Mouse (Mus musculus) erythroblast, embryonic 14.5 days (primary cell): ENCODE measurements around the gene Wipf3. TPM values are rescaled to one million over a fixed set of nuclear protein-coding genes. Genes with fewer than 3 reads are reported as not detected.

ENCODE experiments used
- H3K27me3 ChIP-seq: 2 replicates; pipeline ENCODE4 v1.6.1; 2012; ENCODE audit warnings: inconsistent platforms; ENCODE audit not compliant: control insufficient read depth
- H3K36me3 ChIP-seq: 2 replicates; pipeline ENCODE4 v1.6.1; 2012; ENCODE audit warnings: mild to moderate bottlenecking, inconsistent platforms; ENCODE audit not compliant: control insufficient read depth
- H3K4me1 ChIP-seq: 2 replicates; pipeline ENCODE4 v1.6.1; 2012; ENCODE audit warnings: inconsistent platforms; ENCODE audit not compliant: control insufficient read depth
- H3K4me3 ChIP-seq: replicated peaks from 2 replicates; pipeline ENCODE3; 2012; ENCODE audit warnings: moderate library complexity, mild to moderate bottlenecking, inconsistent platforms
- H3K9me3 ChIP-seq: 2 replicates; pipeline ENCODE4 v1.6.1; 2012; ENCODE audit warnings: low read length, inconsistent platforms, mixed read lengths; ENCODE audit not compliant: control insufficient read depth
- GATA1 ChIP-seq: IDR thresholded peaks from 2 replicates; pipeline ENCODE4 v1.6.1; 2012; ENCODE audit warnings: low read length, inconsistent platforms, mixed read lengths
- TAL1 ChIP-seq: IDR thresholded peaks from 3 replicates; pipeline ENCODE4 v1.6.1; 2012; ENCODE audit warnings: low read length, inconsistent platforms, mixed read lengths
- polyA plus RNA-seq: library from polyadenylated mRNA; stranded (reverse); fragments of >175 nt; gene quantifications from 2 replicates; pipeline ENCODE4 v1.2.3, GENCODE M21; 2012

The Wipf3 gene
- polyA plus RNA-seq, 1 experiment, result not detected

DNA sequence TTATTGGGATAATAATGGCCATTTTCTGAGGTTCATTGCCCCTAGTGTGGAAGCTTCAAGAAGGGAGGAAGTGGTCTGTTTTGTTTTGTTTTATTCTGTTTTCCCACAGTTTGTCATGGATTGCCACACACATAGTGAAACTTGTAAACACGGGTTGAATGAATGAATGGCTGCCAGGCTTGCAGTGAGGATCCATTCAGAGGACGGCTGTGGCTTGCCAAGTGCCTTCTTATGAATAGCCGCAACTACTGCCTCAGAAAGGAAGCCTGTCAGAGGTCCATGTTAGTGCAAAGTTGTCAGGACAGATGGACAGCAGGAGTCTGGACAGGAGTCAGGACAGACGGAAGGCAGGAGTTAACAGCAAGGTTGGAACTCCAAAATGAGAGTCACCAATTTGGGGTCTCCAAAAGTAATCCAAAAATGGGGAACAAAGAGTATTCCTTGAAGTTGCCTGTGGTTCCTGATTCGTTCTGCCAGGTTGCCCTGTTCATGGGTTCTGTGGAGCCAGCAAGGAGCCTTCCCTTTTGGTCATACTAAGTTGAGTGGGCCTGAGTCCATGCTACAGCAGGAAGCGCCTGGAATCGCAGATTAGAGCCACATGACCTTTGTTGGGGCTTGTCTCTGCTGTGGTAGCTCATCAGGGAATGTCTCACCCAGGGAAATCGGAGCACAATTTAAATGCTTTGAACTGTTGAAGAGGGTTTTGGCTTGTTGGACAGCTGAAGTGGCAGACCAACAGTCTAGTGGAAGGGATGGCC lies 34.5 kb downstream of the Wipf3 start:
- no peaks in the 10 kb centered on the region for H3K27me3 ChIP-seq
- H3K9me3 ChIP-seq, result no peaks in the 10 kb centered on the region
- H3K4me3 ChIP-seq, result no peak overlapping the region
- no peaks in the 10 kb centered on the region for H3K36me3 ChIP-seq
- no peaks in the 10 kb centered on the region for H3K4me1 ChIP-seq
- TF ChIP-seq TAL1, result no peak
- TF ChIP-seq GATA1, result no peak

DNA sequence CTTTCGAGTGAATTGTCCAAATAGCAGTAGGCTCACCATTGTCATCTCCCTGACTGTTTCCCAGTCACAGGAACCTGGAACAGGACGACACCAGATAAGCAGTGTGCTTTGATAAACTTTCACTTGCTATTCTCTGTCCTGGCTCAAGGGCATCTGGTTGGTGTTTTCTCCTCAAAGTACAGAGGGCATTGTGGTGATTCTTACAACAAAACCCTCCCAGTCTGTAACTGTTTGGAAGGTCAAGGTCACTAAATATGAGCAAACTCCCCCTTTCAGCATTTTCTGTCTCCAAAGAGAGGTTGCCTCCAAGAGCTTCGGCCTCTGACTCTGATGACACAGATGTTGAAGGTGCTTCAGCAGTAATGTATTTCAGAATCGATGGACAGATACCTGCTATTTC lies 35.5 kb downstream of the Wipf3 start:
- Histone ChIP-seq H3K27me3 (no peaks in the 10 kb centered on the region), H3K9me3 (no peaks in the 10 kb centered on the region), H3K4me1 (no peaks in the 10 kb centered on the region), H3K4me3 (no peak overlapping the region), H3K36me3 (no peaks in the 10 kb centered on the region)
- TF ChIP-seq GATA1 (no peak), TAL1 (no peak)

DNA sequence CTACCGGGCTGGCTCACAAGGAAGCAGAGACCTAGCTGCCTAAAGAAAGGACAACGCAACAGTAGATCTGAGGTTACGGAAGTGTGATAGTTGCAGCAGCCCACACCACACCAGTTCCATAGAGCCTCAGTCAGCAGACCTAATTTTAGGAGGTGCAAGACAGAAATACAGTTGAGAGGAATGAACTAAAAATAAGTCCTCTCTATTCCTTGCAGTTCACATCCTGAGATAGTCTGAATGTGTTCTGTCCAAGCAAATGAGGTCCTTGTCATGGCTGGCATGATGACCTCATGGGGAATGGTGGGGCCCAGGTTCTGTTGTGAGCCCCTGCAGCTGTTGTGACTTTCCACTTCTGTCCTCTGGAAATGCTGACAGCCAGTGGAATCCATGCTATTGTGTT lies 38.0 kb downstream of the Wipf3 start:
- Histone ChIP-seq H3K4me1 (no peaks in the 10 kb centered on the region), H3K4me3 (no peak overlapping the region), H3K9me3 (no peaks in the 10 kb centered on the region), H3K27me3 (no peaks in the 10 kb centered on the region), H3K36me3 (no peaks in the 10 kb centered on the region)
- TF ChIP-seq GATA1, result no peak
- no peak for TF ChIP-seq TAL1

DNA sequence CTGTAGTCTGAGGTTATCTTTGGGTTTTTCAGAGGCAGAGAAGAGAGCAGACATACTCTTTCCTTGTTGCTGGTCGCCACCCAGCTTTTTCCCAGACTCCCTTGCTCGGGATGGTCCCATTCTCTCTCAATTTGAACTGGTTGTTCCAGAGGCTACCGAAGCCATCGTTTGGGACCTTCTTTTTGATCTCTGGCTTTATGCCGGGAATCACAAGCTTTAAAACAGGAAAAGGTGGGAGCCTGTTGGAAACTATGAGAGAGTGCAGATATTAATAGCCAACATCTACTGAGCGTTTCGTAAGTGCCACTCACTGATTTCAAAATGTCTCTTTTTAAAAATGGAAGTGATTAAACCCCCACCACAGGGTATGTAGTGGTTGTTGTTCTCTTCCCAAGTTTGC lies 42.5 kb downstream of the Wipf3 start:
- Histone ChIP-seq H3K27me3 (no peaks in the 10 kb centered on the region), H3K4me1 (no peaks in the 10 kb centered on the region), H3K4me3 (no peak overlapping the region), H3K9me3 (no peaks in the 10 kb centered on the region), H3K36me3 (no peaks in the 10 kb centered on the region)
- TF ChIP-seq GATA1 (no peak), TAL1 (no peak)

DNA sequence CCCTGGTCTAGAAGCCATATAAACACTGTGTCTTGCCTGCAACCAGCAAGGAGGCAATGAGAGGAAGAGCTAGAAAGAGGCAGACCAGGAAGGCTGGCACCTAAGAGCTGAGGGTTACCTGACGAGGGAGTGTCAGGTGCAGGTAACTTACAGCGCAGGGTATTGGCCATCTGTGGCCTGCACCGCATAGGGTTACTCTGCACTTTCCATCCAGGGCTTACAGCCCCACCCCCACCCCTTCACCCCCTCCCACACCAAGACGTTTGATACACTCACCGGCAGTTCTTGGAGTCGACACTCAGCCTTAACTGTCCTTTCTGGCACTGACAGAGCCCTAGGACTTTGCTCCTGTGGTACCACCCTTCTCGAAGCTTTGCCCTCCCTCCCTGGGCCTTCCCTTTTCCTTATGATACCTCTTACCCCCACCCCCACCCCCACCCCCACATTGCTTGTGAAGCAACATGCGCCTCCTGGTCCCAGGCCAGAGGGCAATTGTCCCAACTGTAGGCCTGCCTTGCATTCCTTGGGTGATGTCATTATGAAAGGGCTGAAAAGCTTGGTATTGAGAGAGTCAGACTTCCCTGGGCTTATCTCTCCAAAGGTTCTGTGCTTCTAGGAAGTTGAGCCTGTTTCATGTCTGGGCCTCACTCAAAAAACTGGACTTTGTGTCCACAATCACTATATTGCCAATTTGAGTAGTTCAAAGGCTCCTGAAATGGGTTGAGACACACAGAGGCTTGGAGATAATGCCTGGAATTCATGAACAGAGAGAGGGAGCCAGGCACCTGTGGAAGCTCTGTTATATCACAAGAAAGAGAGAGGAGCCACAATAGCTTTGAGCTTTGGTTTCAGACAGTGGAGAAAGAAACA lies 43.7 kb downstream of the Wipf3 start:
- no peaks in the 10 kb centered on the region for H3K4me1 ChIP-seq
- H3K4me3 ChIP-seq, result no peak overlapping the region
- TF ChIP-seq TAL1 (no peak), GATA1 (no peak)
- no peaks in the 10 kb centered on the region for H3K27me3 ChIP-seq
- no peaks in the 10 kb centered on the region for H3K36me3 ChIP-seq
- no peaks in the 10 kb centered on the region for H3K9me3 ChIP-seq

DNA sequence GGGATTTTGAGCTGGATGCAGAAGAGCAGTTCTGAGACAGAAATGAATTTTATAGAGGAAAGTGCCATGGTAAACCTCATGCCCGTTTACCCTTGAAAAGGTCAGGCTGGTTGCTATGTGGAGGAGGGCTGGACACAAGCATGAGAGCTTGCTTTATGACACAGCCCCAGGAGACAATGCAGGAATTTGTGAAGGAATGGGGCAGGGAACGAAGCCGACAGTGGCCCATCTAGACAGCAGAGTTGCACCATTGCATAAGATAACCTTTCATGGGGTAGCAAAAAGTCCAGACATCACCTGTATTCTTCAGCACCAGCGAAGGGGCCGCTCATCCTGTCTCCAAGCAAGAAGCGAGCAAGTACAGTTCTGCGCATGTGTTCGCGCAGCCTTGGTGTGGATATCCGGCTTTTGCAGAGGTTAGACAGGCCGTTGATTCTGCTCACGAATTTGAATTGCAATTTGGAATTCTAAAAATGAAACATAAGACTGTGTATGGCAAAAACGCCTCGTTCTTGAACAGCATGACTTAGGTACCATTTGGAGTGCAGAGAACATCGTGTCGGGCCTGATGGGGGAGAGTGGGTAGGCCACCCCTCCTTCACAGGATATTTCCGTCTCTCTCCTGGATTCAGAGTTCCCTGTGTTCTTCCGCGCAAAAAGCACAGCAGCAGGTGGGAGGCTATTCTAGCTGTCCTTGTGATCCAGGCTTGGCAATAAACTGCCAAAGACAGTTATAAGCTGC lies 46.7 kb downstream of the Wipf3 start:
- no peaks in the 10 kb centered on the region for H3K27me3 ChIP-seq
- H3K4me1 ChIP-seq, result no peaks in the 10 kb centered on the region
- TF ChIP-seq TAL1, result no peak
- TF ChIP-seq GATA1, result no peak
- no peak overlapping the region for H3K4me3 ChIP-seq
- no peaks in the 10 kb centered on the region for H3K36me3 ChIP-seq
- H3K9me3 ChIP-seq, result no peaks in the 10 kb centered on the region

DNA sequence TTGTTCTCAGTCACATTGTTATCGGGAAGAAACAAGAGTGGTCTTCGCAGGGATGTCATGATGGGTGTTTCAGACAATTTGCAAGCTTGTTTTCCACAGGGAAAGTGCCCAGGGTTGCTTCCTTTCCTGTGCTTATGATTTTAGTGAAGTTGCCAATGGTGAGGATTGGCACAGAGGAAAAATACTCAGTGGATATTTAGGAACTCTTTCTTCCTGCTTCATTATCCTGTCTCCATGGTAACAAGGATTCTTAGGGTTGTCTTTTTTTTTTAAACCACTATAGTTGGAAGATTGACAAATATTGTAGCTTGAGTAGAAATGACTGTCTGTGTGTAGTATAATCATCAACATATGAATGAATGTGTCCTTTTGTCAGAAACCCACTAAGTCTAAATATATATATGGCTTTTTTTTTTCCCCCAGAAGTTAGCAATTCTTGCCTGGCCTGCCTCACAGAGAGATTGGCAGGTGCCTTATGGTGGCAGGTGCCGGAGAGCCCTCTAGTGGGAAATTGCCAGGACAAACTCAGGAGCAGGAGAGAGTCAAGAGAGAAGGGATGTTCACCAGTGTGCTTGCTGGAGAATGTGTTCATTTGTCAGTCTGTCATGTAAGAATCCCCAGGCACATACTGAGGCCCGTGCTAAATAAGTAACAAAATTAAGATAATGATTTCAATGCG lies 49.4 kb downstream of the Wipf3 start:
- Histone ChIP-seq H3K36me3 (no peaks in the 10 kb centered on the region), H3K27me3 (no peaks in the 10 kb centered on the region), H3K9me3 (no peaks in the 10 kb centered on the region), H3K4me1 (no peaks in the 10 kb centered on the region), H3K4me3 (no peak overlapping the region)
- no peak for TF ChIP-seq TAL1
- TF ChIP-seq GATA1, result no peak

DNA sequence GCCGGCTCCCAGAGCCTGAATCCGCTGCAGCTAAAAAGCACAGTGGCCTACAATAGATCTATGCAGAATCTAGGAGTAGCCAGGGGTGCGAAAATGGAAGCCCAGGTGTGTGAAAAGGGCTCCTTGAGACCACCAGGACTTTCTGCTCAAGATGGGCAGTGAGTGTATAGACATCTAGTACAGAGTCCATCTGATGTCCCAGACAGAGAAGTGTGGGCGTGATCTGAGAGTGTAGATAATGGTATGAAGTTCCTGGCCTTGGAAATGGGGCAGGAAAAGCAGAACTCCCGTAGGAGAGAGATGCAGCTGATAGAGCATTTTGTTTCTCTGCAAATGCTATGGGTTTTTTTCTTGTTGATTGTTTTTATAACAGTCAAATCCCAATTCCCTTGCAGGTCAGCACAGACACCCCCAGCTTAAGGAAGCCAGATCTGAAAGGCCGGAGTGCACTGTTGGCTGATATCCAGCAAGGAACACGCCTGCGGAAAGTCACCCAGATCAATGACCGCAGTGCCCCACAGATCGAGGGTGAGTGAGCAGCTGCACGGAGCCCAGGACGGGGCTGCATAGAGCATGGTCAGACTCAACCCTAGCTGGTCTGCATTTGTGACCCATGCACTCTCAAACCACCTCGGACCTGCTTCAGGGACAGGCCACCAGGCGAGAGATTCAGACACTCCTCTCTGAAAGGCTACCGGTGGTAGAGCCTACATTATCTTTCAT lies 52.1 kb downstream of the Wipf3 start:
- no peaks in the 10 kb centered on the region for H3K4me1 ChIP-seq
- no peaks in the 10 kb centered on the region for H3K9me3 ChIP-seq
- TF ChIP-seq TAL1, result no peak
- no peak for TF ChIP-seq GATA1
- peaks cover 11% of the 10 kb centered on the region for H3K27me3 ChIP-seq
- H3K36me3 ChIP-seq, result no peaks in the 10 kb centered on the region
- H3K4me3 ChIP-seq, result no peak overlapping the region

DNA sequence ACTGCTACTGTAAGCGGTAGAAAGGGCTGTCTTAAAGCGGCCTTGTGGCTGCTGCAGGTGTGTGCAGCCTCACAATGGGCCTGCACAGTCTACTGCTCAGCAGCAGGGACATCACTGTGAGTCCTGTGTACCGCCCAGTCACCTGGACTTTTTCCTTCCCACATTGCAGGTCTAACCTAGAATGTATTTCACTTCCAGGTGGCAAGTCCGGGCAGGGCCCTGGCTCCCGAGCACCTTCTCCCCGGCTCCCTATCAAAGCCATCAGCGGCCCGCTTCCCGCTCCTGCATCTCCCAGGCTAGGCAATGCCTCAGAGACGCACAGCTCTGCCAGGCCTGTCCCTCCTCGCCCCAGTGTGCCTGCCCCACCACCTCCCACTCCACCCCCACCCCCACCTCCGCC lies 55.6 kb downstream of the Wipf3 start:
- no peak overlapping the region for H3K4me3 ChIP-seq
- H3K27me3 ChIP-seq, result peaks cover 11% of the 10 kb centered on the region
- no peaks in the 10 kb centered on the region for H3K9me3 ChIP-seq
- no peaks in the 10 kb centered on the region for H3K4me1 ChIP-seq
- no peaks in the 10 kb centered on the region for H3K36me3 ChIP-seq
- no peak for TF ChIP-seq TAL1
- TF ChIP-seq GATA1, result no peak
